Mouse (Mus musculus) CH12.LX (cell line): ENCODE measurements around the gene Ssx2ip.

Source experiments
- BHLHE40 ChIP-seq: IDR thresholded peaks from 2 replicates; pipeline ENCODE4 v1.6.1; 2011; ENCODE audit warnings: mild to moderate bottlenecking, low read depth, low read length, improper control_type of control experiment
- CHD2 ChIP-seq: IDR thresholded peaks from 2 replicates; pipeline ENCODE4 v1.6.1; 2011; ENCODE audit warnings: low read length, improper control_type of control experiment
- CTCF ChIP-seq, 2 experiments: IDR thresholded peaks in 1 of 2; conservative IDR thresholded peaks in 1 of 2; 2 replicates each; pipeline ENCODE4 v1.5.1; 2011 to 2012; ENCODE audit warnings: low read depth in 2 of 2, low read length in 2 of 2, improper control_type of control experiment in 1 of 2, inconsistent platforms in 1 of 2, mild to moderate bottlenecking in 1 of 2, moderate library complexity in 1 of 2
- HCFC1 ChIP-seq: IDR thresholded peaks from 2 replicates; pipeline ENCODE4 v1.6.1; 2012; ENCODE audit warnings: low read depth, mild to moderate bottlenecking, inconsistent platforms, low read length, improper control_type of control experiment
- JUND ChIP-seq: conservative IDR thresholded peaks from 2 replicates; pipeline ENCODE4 v1.6.1; 2011; ENCODE audit warnings: low read depth, low read length, improper control_type of control experiment
- MAFK ChIP-seq: IDR thresholded peaks from 2 replicates; pipeline ENCODE4 v1.6.1; 2011; ENCODE audit warnings: low read length, improper control_type of control experiment; ENCODE audit not compliant: insufficient replicate concordance
- MAX ChIP-seq: IDR thresholded peaks from 2 replicates; pipeline ENCODE4 v1.6.1; 2011; ENCODE audit warnings: low read length, improper control_type of control experiment
- NRF1 ChIP-seq: IDR thresholded peaks from 2 replicates; pipeline ENCODE4 v1.6.1; 2014; ENCODE audit warnings: low read depth, mild to moderate bottlenecking, inconsistent platforms, low read length, improper control_type of control experiment, moderate library complexity
- POLR2A ChIP-seq: IDR thresholded peaks from 2 replicates; pipeline ENCODE4 v1.6.1; 2011; ENCODE audit warnings: low read depth, mild to moderate bottlenecking, improper control_type of control experiment, low read length
- POLR2AphosphoS2 ChIP-seq: IDR thresholded peaks from 2 replicates; pipeline ENCODE4 v1.6.1; 2011; ENCODE audit warnings: low read depth, low read length, improper control_type of control experiment
- USF2 ChIP-seq: conservative IDR thresholded peaks from 2 replicates; pipeline ENCODE4 v1.6.1; 2011; ENCODE audit warnings: low read depth, low read length, improper control_type of control experiment

DNA sequence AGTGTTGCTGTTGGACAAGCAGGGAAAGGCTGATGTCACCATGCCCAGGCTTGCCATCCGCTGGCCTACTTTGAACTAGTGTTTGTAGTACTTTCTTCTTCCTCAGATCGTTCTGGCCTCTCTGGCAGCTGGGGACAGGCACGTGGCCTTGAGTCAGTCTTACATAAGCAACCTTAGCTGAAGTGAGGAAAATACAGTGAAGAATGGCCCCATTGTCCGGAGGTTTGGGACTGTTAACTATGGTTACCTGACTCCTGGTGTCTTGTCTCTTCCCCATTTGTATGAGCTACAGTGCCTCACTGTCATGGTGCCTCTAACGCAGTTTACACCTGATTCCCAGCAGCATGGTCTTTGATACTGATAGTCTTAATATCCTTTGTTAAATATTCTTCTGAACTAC, 33.2 kb upstream of the Ssx2ip start:
- TF ChIP-seq MAFK = no peak
- no peak for TF ChIP-seq POLR2A
- TF ChIP-seq BHLHE40 = peak; percentile 20; the same call in 1 of the 2 replicates
- no peak for TF ChIP-seq CHD2
- TF ChIP-seq CTCF (conservative IDR thresholded peaks at IDR 0.05 in 1 of 2, IDR thresholded peaks at IDR 0.05 in 1 of 2; ENCODE audit: low read depth in 2 of 2, low read length in 2 of 2) = no peak
- TF ChIP-seq USF2 = no peak
- no peak for TF ChIP-seq POLR2AphosphoS2
- no peak for TF ChIP-seq HCFC1
- no peak for TF ChIP-seq MAX
- TF ChIP-seq JUND = no peak
- no peak for TF ChIP-seq NRF1
